Mouse (Mus musculus) heart, postnatal 0 days (tissue): ENCODE measurements around the gene Slc25a19. TPM values are rescaled to one million over a fixed set of nuclear protein-coding genes. Genes with fewer than 3 reads are reported as not detected.

Source experiments
- ATAC-seq: fragments of 200-750 bp; cut with Nextera tagmentation; 2 replicates; pipeline ENCODE4 v1.8.0; 2017; ENCODE audit warnings: low read depth, moderate number of reproducible peaks, moderate library complexity; ENCODE audit not compliant: insufficient read depth
- DNase-seq: peaks from one replicate; pipeline ENCODE4 v3.0.0-alpha.2; 2016; ENCODE audit warnings: low spot score
- H3K27ac ChIP-seq: fragments of 300-500 bp; sonication (generic); 2 replicates; pipeline ENCODE4 v1.5.1; 2014; ENCODE audit warnings: low read depth, mild to moderate bottlenecking
- H3K27me3 ChIP-seq: fragments of 300-500 bp; sonication (generic); 2 replicates; pipeline ENCODE4 v1.6.1; 2014; ENCODE audit warnings: low read length, mixed read lengths; ENCODE audit not compliant: control insufficient read depth, insufficient read depth
- H3K36me3 ChIP-seq: fragments of 300-500 bp; sonication (generic); replicated peaks from 2 replicates; pipeline ENCODE4 v1.6.1; 2014; ENCODE audit warnings: low read length, mixed read lengths; ENCODE audit not compliant: control insufficient read depth, insufficient read depth
- H3K4me1 ChIP-seq: fragments of 300-500 bp; sonication (generic); 2 replicates; pipeline ENCODE4 v1.6.1; 2014; ENCODE audit warnings: antibody characterized with exemption; ENCODE audit not compliant: control insufficient read depth, insufficient read depth
- H3K4me2 ChIP-seq: fragments of 300-500 bp; sonication (generic); 2 replicates; pipeline ENCODE4 v1.6.1; 2014; ENCODE audit warnings: low read depth, mild to moderate bottlenecking, low read length, moderate library complexity
- H3K4me3 ChIP-seq: fragments of 300-500 bp; sonication (generic); 2 replicates; pipeline ENCODE4 v1.5.1; 2014; ENCODE audit warnings: low read depth, low read length
- H3K9ac ChIP-seq: fragments of 300-500 bp; sonication (generic); replicated peaks from 2 replicates; pipeline ENCODE4 v1.6.1; 2014; ENCODE audit warnings: low read depth, low read length, mixed read lengths
- H3K9me3 ChIP-seq: fragments of 300-500 bp; sonication (generic); replicated peaks from 2 replicates; pipeline ENCODE4 v1.6.1; 2016; ENCODE audit warnings: low read length; ENCODE audit not compliant: control insufficient read depth
- CTCF ChIP-seq: IDR thresholded peaks from 2 replicates; pipeline ENCODE4 v1.5.1; 2016; ENCODE audit warnings: antibody characterized with exemption, control low read depth, low read depth
- EP300 ChIP-seq: IDR thresholded peaks from 2 replicates; pipeline ENCODE4 v1.6.1; 2016; ENCODE audit warnings: antibody characterized with exemption, low read depth
- WGBS: fragments of 180-500 bp; shearing (Covaris S2); extraction: QIAGEN DNeasy Blood & Tissue Kit; methylation state at CpG from one replicate; pipeline ENCODE4 v1.1.7; 2014; 5-methylcytosine and 5-hydroxymethylcytosine counted together
- polyA plus RNA-seq: library from polyadenylated mRNA; unstranded; fragments of >200 nt; fragmentation: Nextera tagmentation; extraction: Ambion mirVana; gene quantifications from 2 replicates; pipeline ENCODE4 v1.2.1, GENCODE M21; 2015
- total RNA-seq: library from RNA; depleted of rRNA; stranded (reverse); fragments of >200 nt; gene quantifications from 2 replicates; pipeline ENCODE4 v1.2.3, GENCODE M21; 2014; ENCODE audit warnings: low replicate concordance

Slc25a19 gene
- total and polyA plus RNA-seq, 2 experiments from 2014 or later, result 35.0 to 35.1 TPM

GRCm38 (mm10) chr11:115601174-115601573 is 26.9 kb downstream of the Slc25a19 start:
- TF ChIP-seq EP300 (no peak), CTCF (no peak)
- whole genome bisulfite sequencing, result 48% methylated on average over 4 of the region's 4 CpGs

GRCm38 (mm10) chr11:115600743-115601142 is 27.4 kb downstream of the Slc25a19 start:
- Histone ChIP-seq H3K36me3 (peaks cover 5% of the 10 kb centered on the region; the same call in 1 of the 2 replicates), H3K9ac (no peak overlapping the region), H3K27me3 (no peaks in the 10 kb centered on the region), H3K9me3 (no peaks in the 10 kb centered on the region), H3K4me2 (no peak overlapping the region), H3K4me1 (peaks cover 21% of the 10 kb centered on the region; the same call in 1 of the 2 replicates), H3K4me3 (no peak overlapping the region), H3K27ac (no peak overlapping the region)
- ATAC-seq (no peak), DNase-seq (no peak)
- WGBS, result 86% methylated on average over 15 of the region's 15 CpGs
- no peak for TF ChIP-seq CTCF

More at GRCm38 (mm10) chr11:115601174-115601573, 26.9 kb downstream of the Slc25a19 start:
- H3K4me1 ChIP-seq, result peaks cover 21% of the 10 kb centered on the region; the same call in 1 of the 2 replicates
- H3K27me3 ChIP-seq, result no peaks in the 10 kb centered on the region
- H3K9ac ChIP-seq, result no peak overlapping the region
- H3K4me3 ChIP-seq, result no peak overlapping the region
- H3K27ac ChIP-seq, result no peak overlapping the region
- no peaks in the 10 kb centered on the region for H3K9me3 ChIP-seq
- H3K36me3 ChIP-seq, result peaks cover 10% of the 10 kb centered on the region
- ATAC-seq (no peak), DNase-seq (no peak)
- H3K4me2 ChIP-seq, result no peak overlapping the region

GRCm38 (mm10) chr11:115599722-115600121 is 28.4 kb downstream of the Slc25a19 start:
- Histone ChIP-seq H3K9me3 (no peaks in the 10 kb centered on the region), H3K4me2 (no peak overlapping the region), H3K27ac (0 out of 2 replicates have a peak overlapping the region, but pooled peaks have one; percentile 23), H3K4me1 (peaks cover 16% of the 10 kb centered on the region; the same call in 1 of the 2 replicates), H3K4me3 (no peak overlapping the region), H3K36me3 (peaks cover 4% of the 10 kb centered on the region), H3K9ac (no peak overlapping the region), H3K27me3 (no peaks in the 10 kb centered on the region)
- no peak for TF ChIP-seq EP300
- no peak for TF ChIP-seq CTCF
- DNase-seq, result no peak
- WGBS, result 61% methylated on average over 7 of the region's 7 CpGs
- no peak for ATAC-seq

GRCm38 (mm10) chr11:115598309-115598708 is 29.8 kb downstream of the Slc25a19 start:
- no peaks in the 10 kb centered on the region for H3K27me3 ChIP-seq
- no peak for DNase-seq
- no peaks in the 10 kb centered on the region for H3K9me3 ChIP-seq
- no peak for TF ChIP-seq EP300
- no peak for TF ChIP-seq CTCF
- no peak overlapping the region for H3K4me2 ChIP-seq
- H3K9ac ChIP-seq, result no peak overlapping the region
- WGBS, result 87% methylated on average over 4 of the region's 4 CpGs
- H3K27ac ChIP-seq, result no peak overlapping the region
- ATAC-seq, result no peak
- peaks cover 13% of the 10 kb centered on the region; the same call in 1 of the 2 replicates for H3K4me1 ChIP-seq
- no peak overlapping the region for H3K4me3 ChIP-seq
- H3K36me3 ChIP-seq, result peaks cover 18% of the 10 kb centered on the region

- WGBS, result 94% methylated on average over 3 of the region's 3 CpGs
- Histone ChIP-seq H3K27me3 (no peaks in the 10 kb centered on the region), H3K27ac (no peak overlapping the region), H3K4me2 (no peak overlapping the region), H3K9ac (no peak overlapping the region), H3K4me3 (no peak overlapping the region), H3K4me1 (no peaks in the 10 kb centered on the region), H3K9me3 (no peaks in the 10 kb centered on the region), H3K36me3 (peaks cover 48% of the 10 kb centered on the region)
- ATAC-seq (no peak), DNase-seq (no peak)
- no peak for TF ChIP-seq EP300
- no peak for TF ChIP-seq CTCF
These were observed 32.9 kb downstream of the Slc25a19 start for GRCm38 (mm10) chr11:115595209-115595608.

GRCm38 (mm10) chr11:115590526-115591075 is 37.5 kb downstream of the Slc25a19 start:
- 79% methylated on average over 2 of the region's 2 CpGs for WGBS
- ATAC-seq, result no peak
- Histone ChIP-seq H3K9me3 (no peaks in the 10 kb centered on the region), H3K4me1 (no peaks in the 10 kb centered on the region), H3K27ac (no peak overlapping the region), H3K4me3 (no peak overlapping the region), H3K9ac (no peak overlapping the region), H3K27me3 (no peaks in the 10 kb centered on the region), H3K4me2 (no peak overlapping the region), H3K36me3 (peaks cover 89% of the 10 kb centered on the region)
- TF ChIP-seq CTCF, result no peak
- TF ChIP-seq EP300, result no peak
- DNase-seq, result no peak
